Mouse (Mus musculus): ENCODE data around the gene Sgsh. TPM values are rescaled to one million over a fixed set of nuclear protein-coding genes. Genes with fewer than 3 reads are reported as not detected.

Sgsh gene
- polyA plus RNA-seq, 1 experiment from 2014 or later: 7.5 TPM

DNA sequence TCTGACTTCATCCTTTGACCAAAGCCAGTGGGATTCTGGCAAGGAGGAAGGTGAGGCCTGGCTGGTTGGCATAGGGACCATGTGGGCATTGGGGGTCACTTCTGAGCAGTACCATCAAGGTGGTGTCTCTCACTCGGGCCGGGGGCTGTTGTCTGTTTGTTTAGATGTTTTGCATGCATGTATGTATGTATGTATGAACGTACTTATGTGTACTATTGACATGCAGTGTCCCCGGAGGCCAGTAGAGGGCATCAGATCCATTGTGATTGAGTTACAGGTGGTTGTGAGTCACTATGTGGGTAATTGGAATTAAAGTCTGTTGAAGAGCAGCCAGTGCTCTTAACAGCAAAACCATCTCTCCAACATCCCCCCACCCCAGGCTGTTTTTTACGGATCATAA is 15.7 kb downstream of the Sgsh start:
- WGBS: 4% methylated on average over 5 of the region's 5 CpGs
- no peak overlapping the region for H3K4me2 ChIP-seq
- H3K36me3 ChIP-seq: no peaks in the 10 kb centered on the region

DNA sequence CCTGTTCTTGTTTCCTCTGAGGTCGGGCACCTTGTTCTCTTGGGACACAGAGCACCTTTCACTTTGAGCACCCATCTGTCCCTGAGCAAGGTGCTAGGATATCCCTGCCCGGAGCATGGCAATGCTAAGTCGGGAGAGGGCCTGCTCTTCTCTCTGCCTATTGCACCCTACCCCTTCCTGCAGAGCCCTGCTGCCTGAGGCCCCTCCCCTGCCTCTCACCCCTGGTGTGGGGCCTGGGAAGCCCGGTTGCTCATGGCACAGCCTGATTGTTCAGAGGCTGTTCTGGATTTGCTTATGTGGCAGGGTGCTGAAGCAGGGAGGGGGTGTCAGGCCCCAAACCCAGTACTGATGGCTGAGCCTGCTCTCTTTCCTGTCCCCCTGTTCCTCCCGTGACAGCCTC is 16.2 kb downstream of the Sgsh start:
- Histone ChIP-seq H3K4me2 (no peak overlapping the region), H3K4me3 (no peak overlapping the region), H3K9ac (peak overlapping the region; percentile 27; the same call in 1 of the 2 replicates), H3K9me3 (replicated peaks) (no peaks in the 10 kb centered on the region), H3K27ac (ENCODE audit: poor library complexity, severe bottlenecking) (no peak overlapping the region), H3K36me3 (no peaks in the 10 kb centered on the region), H3K4me1 (replicated peaks) (peaks cover 19% of the 10 kb centered on the region), H3K27me3 (replicated peaks) (peaks cover 10% of the 10 kb centered on the region)
- WGBS: 52% methylated on average over 5 of the region's 5 CpGs
- no peak for ATAC-seq (ENCODE audit: insufficient number of reproducible peaks, low FRiP score)

More for the DNA sequence above, 15.7 kb downstream of the Sgsh start:
- Histone ChIP-seq H3K4me3 (no peak overlapping the region), H3K9ac (peak overlapping the region; percentile 27; the same call in 1 of the 2 replicates), H3K27me3 (replicated peaks) (peaks cover 10% of the 10 kb centered on the region), H3K9me3 (replicated peaks) (no peaks in the 10 kb centered on the region), H3K4me1 (replicated peaks) (peaks cover 19% of the 10 kb centered on the region), H3K27ac (ENCODE audit: poor library complexity, severe bottlenecking) (no peak overlapping the region)
- ATAC-seq (ENCODE audit: insufficient number of reproducible peaks, low FRiP score): no peak

DNA sequence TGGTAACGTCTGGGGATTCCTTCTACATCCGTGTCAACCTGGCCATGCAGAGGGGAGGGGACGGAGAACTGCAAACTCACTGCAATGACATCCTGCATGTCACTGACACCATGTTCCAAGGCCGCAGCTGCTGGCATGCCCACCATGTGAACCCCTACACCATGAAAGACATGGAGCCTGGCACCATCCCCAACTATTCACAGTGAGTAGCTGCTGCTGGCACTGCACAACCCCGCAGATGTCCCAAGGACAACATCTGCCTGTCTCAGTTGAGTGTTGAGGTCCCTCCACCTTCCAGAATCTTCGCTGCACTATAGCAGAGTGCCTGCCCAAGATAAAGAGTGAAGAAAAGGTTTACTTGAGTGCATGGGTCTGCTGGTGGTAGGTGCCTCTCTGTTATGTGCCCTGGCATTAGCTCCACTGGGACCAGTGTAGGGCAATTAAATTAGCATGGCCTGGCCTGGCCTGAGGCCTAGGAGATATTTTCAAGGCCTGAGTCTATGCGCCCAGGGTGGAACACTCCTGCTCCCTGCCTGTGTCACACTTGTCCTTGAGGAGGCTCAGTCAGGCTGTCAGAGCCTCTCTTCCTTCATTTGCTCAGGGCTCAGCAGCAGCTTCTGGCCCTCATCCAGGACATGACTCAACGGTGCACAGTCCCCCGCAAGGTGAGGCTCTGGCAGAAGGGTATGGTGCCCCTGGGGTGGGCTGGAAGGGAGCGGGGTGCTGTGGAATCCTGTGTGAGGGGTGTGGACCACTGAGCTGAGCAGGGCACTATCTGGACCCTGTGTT is 16.9 kb downstream of the Sgsh start:
- peaks cover 19% of the 10 kb centered on the region for H3K4me1 ChIP-seq (replicated peaks)
- ATAC-seq (ENCODE audit: insufficient number of reproducible peaks, low FRiP score): peak; percentile 45; the same call in 1 of the 2 replicates
- 67% methylated on average over 10 of the region's 10 CpGs for WGBS
- no peaks in the 10 kb centered on the region for H3K36me3 ChIP-seq
- no peaks in the 10 kb centered on the region for H3K9me3 ChIP-seq (replicated peaks)
- peak overlapping the region; percentile 27; the same call in 1 of the 2 replicates for H3K9ac ChIP-seq
- no peak overlapping the region for H3K27ac ChIP-seq (ENCODE audit: poor library complexity, severe bottlenecking)
- H3K27me3 ChIP-seq (replicated peaks): peaks cover 15% of the 10 kb centered on the region
- no peak overlapping the region for H3K4me2 ChIP-seq
- H3K4me3 ChIP-seq: no peak overlapping the region

DNA sequence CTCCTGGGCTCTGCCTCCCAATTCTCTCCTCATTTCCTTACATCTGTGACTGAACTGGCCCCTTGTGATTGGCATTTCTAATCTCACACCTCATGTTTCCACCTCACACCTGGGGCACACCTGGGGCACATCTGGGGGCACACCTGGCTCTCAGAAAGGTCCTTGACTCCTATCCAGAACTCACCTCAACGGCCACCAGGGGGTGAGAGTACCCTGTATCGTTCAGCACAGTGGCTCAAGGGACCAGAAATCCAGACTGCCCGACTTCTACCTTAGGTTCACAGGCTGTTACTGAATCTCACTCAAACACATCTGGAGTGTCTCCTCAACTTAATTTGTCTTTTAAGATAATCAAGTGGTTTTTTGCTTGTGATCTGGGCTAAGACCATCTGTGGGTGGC is 23.4 kb downstream of the Sgsh start:
- Histone ChIP-seq H3K36me3 (no peaks in the 10 kb centered on the region), H3K27me3 (replicated peaks) (peaks cover 51% of the 10 kb centered on the region), H3K4me1 (replicated peaks) (no peaks in the 10 kb centered on the region), H3K27ac (ENCODE audit: poor library complexity, severe bottlenecking) (no peak overlapping the region), H3K9ac (no peak overlapping the region), H3K4me3 (no peak overlapping the region), H3K4me2 (no peak overlapping the region), H3K9me3 (replicated peaks) (no peaks in the 10 kb centered on the region)
- no peak for ATAC-seq (ENCODE audit: insufficient number of reproducible peaks, low FRiP score)
- WGBS: 44% methylated on average over 3 of the region's 3 CpGs

DNA sequence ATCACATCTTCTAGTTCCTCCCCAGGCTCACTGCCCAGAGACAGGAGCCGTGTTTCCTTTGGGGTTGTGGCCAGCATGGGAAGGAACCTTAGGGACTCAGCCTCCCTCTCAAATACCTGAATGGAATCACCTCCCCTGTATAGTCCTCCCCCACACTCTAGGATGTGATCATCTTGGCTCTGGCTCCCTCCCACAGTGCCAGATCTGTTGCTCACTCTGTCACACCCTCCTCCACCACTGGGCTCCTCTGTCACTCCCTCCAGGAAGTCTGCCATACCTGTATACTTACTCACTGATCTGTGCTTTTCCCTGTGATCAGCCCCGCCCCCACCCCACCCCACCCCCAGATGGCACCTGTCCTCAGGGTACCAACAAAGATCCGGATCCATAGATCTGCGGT is 24.7 kb downstream of the Sgsh start:
- H3K27ac ChIP-seq (ENCODE audit: poor library complexity, severe bottlenecking): no peak overlapping the region
- no peaks in the 10 kb centered on the region for H3K4me1 ChIP-seq (replicated peaks)
- no peak for ATAC-seq (ENCODE audit: insufficient number of reproducible peaks, low FRiP score)
- H3K9ac ChIP-seq: no peak overlapping the region
- no peak overlapping the region for H3K4me2 ChIP-seq
- peaks cover 44% of the 10 kb centered on the region for H3K27me3 ChIP-seq (replicated peaks)
- H3K36me3 ChIP-seq: no peaks in the 10 kb centered on the region
- H3K9me3 ChIP-seq (replicated peaks): no peaks in the 10 kb centered on the region
- H3K4me3 ChIP-seq: no peak overlapping the region
- 58% methylated on average over 4 of the region's 4 CpGs for WGBS

DNA sequence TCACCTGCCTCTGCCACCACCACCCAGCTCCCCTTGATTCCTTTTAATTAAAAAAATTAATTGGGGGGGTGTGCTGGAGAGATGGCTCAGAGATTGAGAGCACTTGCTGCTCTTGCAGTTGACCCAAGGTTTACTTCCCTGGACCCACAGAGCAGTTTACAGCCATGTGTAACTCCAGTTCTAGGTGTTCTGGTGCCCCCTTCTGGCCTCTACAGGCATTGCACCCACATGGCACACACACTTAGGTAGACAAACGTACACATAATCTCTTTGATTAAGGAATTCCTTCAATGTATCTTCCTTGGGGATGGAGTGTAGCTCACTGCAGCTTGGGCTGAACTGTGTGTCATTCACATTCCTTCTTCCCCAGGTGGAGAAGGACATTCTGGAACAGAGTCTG is 30.3 kb downstream of the Sgsh start:
- no peak for ATAC-seq (ENCODE audit: insufficient number of reproducible peaks, low FRiP score)
- H3K36me3 ChIP-seq: no peaks in the 10 kb centered on the region
- peaks cover 5% of the 10 kb centered on the region; the same call in 1 of the 2 replicates for H3K9me3 ChIP-seq (replicated peaks)
- H3K4me2 ChIP-seq: no peak overlapping the region
- 60% methylated on average over 1 of the region's 1 CpGs for WGBS
- no peak overlapping the region for H3K4me3 ChIP-seq
- no peak overlapping the region for H3K27ac ChIP-seq (ENCODE audit: poor library complexity, severe bottlenecking)
- no peaks in the 10 kb centered on the region for H3K4me1 ChIP-seq (replicated peaks)
- H3K9ac ChIP-seq: no peak overlapping the region
- peaks cover 29% of the 10 kb centered on the region for H3K27me3 ChIP-seq (replicated peaks)

DNA sequence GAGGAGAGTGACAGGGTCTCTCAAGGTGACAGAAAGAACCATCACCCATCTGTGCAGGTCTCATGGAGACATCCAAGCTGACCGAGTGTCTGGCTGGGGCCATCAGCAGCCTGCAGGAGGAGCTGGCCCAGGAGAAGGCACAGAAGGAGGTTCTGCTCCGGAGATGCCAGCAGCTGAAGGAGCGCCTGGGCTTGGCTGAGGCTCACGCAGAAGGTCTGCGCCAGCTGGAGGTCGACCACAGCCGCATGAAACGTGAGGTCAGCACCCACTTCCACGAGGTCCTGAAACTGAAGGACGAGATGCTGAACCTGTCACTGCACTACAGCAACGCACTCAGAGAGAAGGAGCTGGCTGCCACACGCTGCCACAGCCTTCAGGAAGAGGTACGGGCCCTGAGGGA is 32.8 kb downstream of the Sgsh start:
- H3K36me3 ChIP-seq: no peaks in the 10 kb centered on the region
- peaks cover 5% of the 10 kb centered on the region; the same call in 1 of the 2 replicates for H3K9me3 ChIP-seq (replicated peaks)
- H3K27me3 ChIP-seq (replicated peaks): peaks cover 18% of the 10 kb centered on the region
- H3K27ac ChIP-seq (ENCODE audit: poor library complexity, severe bottlenecking): no peak overlapping the region
- no peak overlapping the region for H3K4me3 ChIP-seq
- 72% methylated on average over 13 of the region's 13 CpGs for WGBS
- H3K9ac ChIP-seq: no peak overlapping the region
- no peak overlapping the region for H3K4me2 ChIP-seq
- no peak for ATAC-seq (ENCODE audit: insufficient number of reproducible peaks, low FRiP score)
- no peaks in the 10 kb centered on the region for H3K4me1 ChIP-seq (replicated peaks)

DNA sequence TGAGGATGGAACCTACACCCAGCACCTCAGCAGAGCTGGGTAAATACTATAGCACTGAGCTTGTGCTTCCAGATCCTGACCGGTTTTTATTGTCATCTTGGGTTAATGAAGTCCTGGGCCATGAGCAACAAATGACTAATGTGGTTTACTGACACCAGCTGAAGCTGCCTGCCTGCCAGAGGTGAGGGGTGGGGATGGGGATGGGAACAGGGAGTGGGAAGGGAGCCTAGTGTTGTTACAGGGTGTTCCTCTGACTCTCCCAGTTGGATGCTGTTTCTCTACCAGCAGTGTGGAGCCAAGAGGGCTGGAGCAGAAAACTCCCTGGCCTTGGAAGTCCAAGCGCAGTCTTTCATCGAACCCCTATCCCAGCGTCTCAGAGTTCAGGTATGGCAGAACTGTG is 38.6 kb downstream of the Sgsh start:
- no peak overlapping the region for H3K4me3 ChIP-seq
- H3K9me3 ChIP-seq (replicated peaks): no peaks in the 10 kb centered on the region
- no peak overlapping the region for H3K9ac ChIP-seq
- no peaks in the 10 kb centered on the region for H3K4me1 ChIP-seq (replicated peaks)
- H3K27ac ChIP-seq (ENCODE audit: poor library complexity, severe bottlenecking): no peak overlapping the region
- 82% methylated on average over 4 of the region's 4 CpGs for WGBS
- ATAC-seq (ENCODE audit: insufficient number of reproducible peaks, low FRiP score): no peak
- H3K4me2 ChIP-seq: no peak overlapping the region
- H3K27me3 ChIP-seq (replicated peaks): peaks cover 6% of the 10 kb centered on the region; the same call in 1 of the 2 replicates
- H3K36me3 ChIP-seq: no peaks in the 10 kb centered on the region

DNA sequence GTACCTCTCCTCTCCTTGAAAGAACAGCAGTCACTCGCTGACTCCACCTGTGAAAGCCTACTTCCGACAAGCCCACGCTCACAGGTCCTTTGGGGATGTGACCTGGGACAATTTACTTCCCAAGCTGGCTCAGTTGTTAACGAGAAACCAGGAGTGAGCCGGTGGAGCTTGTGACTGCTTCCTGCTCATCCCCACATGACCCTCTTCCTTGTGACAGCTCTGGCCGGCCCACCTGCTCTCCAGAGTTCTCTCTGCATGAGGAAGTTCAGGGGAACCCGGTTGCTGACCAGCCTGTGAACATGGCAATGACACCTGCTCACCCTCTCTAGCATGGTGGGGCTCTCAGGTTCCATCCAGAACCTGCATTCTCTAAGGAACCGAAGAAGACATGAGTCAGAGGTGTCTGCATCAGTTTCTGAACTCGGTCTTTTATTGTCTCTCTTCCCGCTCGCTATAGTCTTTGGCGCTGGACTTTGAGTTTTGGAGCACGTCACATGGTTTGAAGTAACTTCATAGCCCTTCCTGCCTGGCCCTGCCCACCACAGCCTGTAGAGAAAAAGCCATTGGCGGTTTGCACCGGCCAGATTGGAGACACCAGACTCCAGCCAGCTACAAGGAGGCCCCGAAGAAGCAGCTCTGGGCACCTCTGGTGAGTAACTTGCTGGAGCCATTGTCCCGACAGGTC is 40.9 kb downstream of the Sgsh start:
- WGBS: 68% methylated on average over 17 of the region's 17 CpGs
- H3K4me3 ChIP-seq: no peak overlapping the region
- ATAC-seq (ENCODE audit: insufficient number of reproducible peaks, low FRiP score): no peak
- H3K9ac ChIP-seq: no peak overlapping the region
- no peaks in the 10 kb centered on the region for H3K9me3 ChIP-seq (replicated peaks)
- H3K4me1 ChIP-seq (replicated peaks): no peaks in the 10 kb centered on the region
- H3K27ac ChIP-seq (ENCODE audit: poor library complexity, severe bottlenecking): no peak overlapping the region
- no peak overlapping the region for H3K4me2 ChIP-seq
- no peaks in the 10 kb centered on the region for H3K36me3 ChIP-seq
- peaks cover 22% of the 10 kb centered on the region for H3K27me3 ChIP-seq (replicated peaks)

DNA sequence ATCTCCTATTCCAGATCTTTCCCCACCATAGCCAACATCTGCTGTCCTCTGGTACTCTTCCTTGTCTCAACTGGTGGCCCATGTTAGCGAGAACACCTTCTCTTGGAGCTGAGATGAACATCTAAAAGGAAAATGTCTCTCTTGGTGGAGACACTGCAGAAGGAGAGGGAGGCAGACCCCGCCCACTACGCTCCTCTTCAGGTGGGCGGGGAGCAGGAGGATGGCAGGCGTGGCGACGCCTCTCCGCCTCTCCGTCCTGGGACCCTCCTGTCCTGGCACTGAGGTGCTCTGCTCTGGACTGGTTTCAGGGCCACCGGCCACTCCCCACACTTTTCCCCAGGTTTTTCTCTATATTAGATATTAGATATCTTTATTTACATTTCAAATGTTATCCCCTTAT is 44.7 kb downstream of the Sgsh start:
- Histone ChIP-seq H3K9me3 (replicated peaks) (no peaks in the 10 kb centered on the region), H3K4me3 (no peak overlapping the region), H3K27me3 (replicated peaks) (peaks cover 22% of the 10 kb centered on the region), H3K27ac (ENCODE audit: poor library complexity, severe bottlenecking) (no peak overlapping the region), H3K4me1 (replicated peaks) (peaks cover 23% of the 10 kb centered on the region), H3K9ac (no peak overlapping the region), H3K4me2 (no peak overlapping the region), H3K36me3 (no peaks in the 10 kb centered on the region)
- 17% methylated on average over 10 of the region's 10 CpGs for WGBS
- no peak for ATAC-seq (ENCODE audit: insufficient number of reproducible peaks, low FRiP score)

DNA sequence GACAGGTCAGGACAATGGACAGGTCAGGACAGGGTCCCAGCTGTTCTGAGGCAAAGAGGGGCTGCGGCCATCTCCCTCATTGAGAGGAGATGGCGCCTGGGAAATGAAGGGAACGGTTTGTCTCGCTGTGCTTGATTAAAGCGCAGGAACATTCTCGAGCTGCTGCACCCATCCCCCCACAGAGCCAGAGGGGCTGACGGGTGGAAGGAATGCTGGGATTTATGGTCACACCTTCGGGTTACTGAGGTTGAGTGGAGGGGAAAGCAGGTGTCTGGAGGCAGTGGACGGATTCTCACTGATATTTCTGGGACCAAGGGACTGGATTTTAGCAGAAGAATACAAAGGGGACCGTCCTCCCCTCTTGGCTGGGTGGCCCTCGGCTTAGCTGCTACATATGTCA is 47.4 kb downstream of the Sgsh start:
- Histone ChIP-seq H3K4me1 (replicated peaks) (peaks cover 24% of the 10 kb centered on the region), H3K9me3 (replicated peaks) (no peaks in the 10 kb centered on the region), H3K4me3 (no peak overlapping the region), H3K9ac (no peak overlapping the region), H3K27me3 (replicated peaks) (peaks cover 40% of the 10 kb centered on the region), H3K4me2 (peak overlapping the region; percentile 24; the same call in 1 of the 2 replicates), H3K27ac (ENCODE audit: poor library complexity, severe bottlenecking) (peak overlapping the region; percentile 88), H3K36me3 (no peaks in the 10 kb centered on the region)
- no peak for ATAC-seq (ENCODE audit: insufficient number of reproducible peaks, low FRiP score)
- 24% methylated on average over 11 of the region's 11 CpGs for WGBS
